Mouse (Mus musculus) cortical plate, adult 2 months (tissue): ENCODE data around the gene Lamtor5. TPM values are rescaled to one million over a fixed set of nuclear protein-coding genes. Genes with fewer than 3 reads are reported as not detected.

Experiments
- H3K27ac ChIP-seq: fragments of 200-500 bp; 2 replicates; pipeline ENCODE4 v1.5.1; 2012; ENCODE audit warnings: low read length, control low read depth, inconsistent platforms; ENCODE audit not compliant: insufficient read depth
- H3K4me1 ChIP-seq: fragments of 200-500 bp; 2 replicates; pipeline ENCODE4 v1.6.1; 2011; ENCODE audit warnings: low read length; ENCODE audit not compliant: control insufficient read depth, insufficient read depth
- H3K4me3 ChIP-seq: fragments of 200-500 bp; 2 replicates; pipeline ENCODE4 v1.5.1; 2011; ENCODE audit warnings: mild to moderate bottlenecking, low read length, control low read depth; ENCODE audit not compliant: insufficient read depth
- CTCF ChIP-seq: fragments of 200-500 bp; IDR thresholded peaks from 2 replicates; pipeline ENCODE4 v1.5.1; 2011; ENCODE audit warnings: mild to moderate bottlenecking, control low read depth, low read length; ENCODE audit not compliant: insufficient read depth; ENCODE audit errors: extremely low read depth
- POLR2A ChIP-seq: fragments of 200-500 bp; IDR thresholded peaks from 2 replicates; pipeline ENCODE4 v1.6.1; 2011; ENCODE audit warnings: mild to moderate bottlenecking, low read length, control low read depth; ENCODE audit not compliant: insufficient read depth; ENCODE audit errors: extremely low read depth
- polyA plus RNA-seq: library from polyadenylated mRNA; depleted of rRNA; stranded (reverse); fragments of >200 nt; gene quantifications from 2 replicates; pipeline ENCODE4 v1.2.3, GENCODE M21; 2012; rRNA removed

Gene Lamtor5
- polyA plus RNA-seq, 1 experiment: 123 TPM

- peak overlapping the region; percentile 65 for H3K27ac ChIP-seq
Measured at GRCm38 (mm10) chr3:107332960-107333380, 54.3 kb downstream of the Lamtor5 start.

More at GRCm38 (mm10) chr3:107332960-107333380, 54.3 kb downstream of the Lamtor5 start:
- Histone ChIP-seq H3K4me3 (peak overlapping the region; percentile 50), H3K4me1 (peaks cover 5% of the 10 kb centered on the region)
- TF ChIP-seq POLR2A (peak; percentile 87), CTCF (no peak)

Other genes starting within 250 kb of the Lamtor5 start
- 5.6 and 6.6 TPM in 2 replicates for gene Kcna3, start 242.7 kb upstream of the Lamtor5 start, polyA plus RNA-seq
- gene Kcna2, start 177.7 kb upstream of the Lamtor5 start, polyA plus RNA-seq: 45.3 TPM in 2 replicates
- 0.15 and 0.19 TPM in 2 replicates for gene Kcna10, start 95.8 kb upstream of the Lamtor5 start, polyA plus RNA-seq
- gene Cym, start 57.1 kb upstream of the Lamtor5 start, polyA plus RNA-seq: 0.10 and 0.13 TPM in 2 replicates
- not detected in 2 replicates for gene A630076J17Rik, start 48.2 kb upstream of the Lamtor5 start, polyA plus RNA-seq
- 0.06 and 0.10 TPM in 2 replicates for gene Prok1, start 39.2 kb upstream of the Lamtor5 start, polyA plus RNA-seq
- 2.5 and 2.8 TPM in 2 replicates for gene Slc16a4, start 12.4 kb downstream of the Lamtor5 start, polyA plus RNA-seq
- 6.4 and 6.9 TPM in 2 replicates for gene Rbm15, start 54.8 kb downstream of the Lamtor5 start, polyA plus RNA-seq
- gene Kcnc4, start 180.7 kb downstream of the Lamtor5 start, polyA plus RNA-seq: 72.7 and 76.2 TPM in 2 replicates
- 238 and 251 TPM in 2 replicates for gene Slc6a17, start 239.2 kb downstream of the Lamtor5 start, polyA plus RNA-seq